Mouse (Mus musculus): ENCODE measurements around the gene Cxcl17. TPM values are rescaled to one million over a fixed set of nuclear protein-coding genes. Genes with fewer than 3 reads are reported as not detected.

The Cxcl17 gene
- polyA plus RNA-seq, 1 experiment from 2014 or later: 1.0 TPM

- Histone ChIP-seq H3K4me1 (ENCODE audit: control insufficient read depth, insufficient read depth, low read length) (peaks cover 12% of the 10 kb centered on the region), H3K9ac (ENCODE audit: low read depth, low read length) (no peak overlapping the region), H3K4me3 (ENCODE audit: low read depth, low read length) (no peak overlapping the region), H3K27ac (ENCODE audit: low read length) (no peak overlapping the region), H3K9me3 (replicated peaks; ENCODE audit: control insufficient read depth, low read length, poor library complexity, severe bottlenecking) (no peaks in the 10 kb centered on the region), H3K27me3 (ENCODE audit: control insufficient read depth, insufficient read depth, low read depth, low read length) (no peaks in the 10 kb centered on the region), H3K36me3 (ENCODE audit: control insufficient read depth, insufficient read depth, low read length) (peaks cover 12% of the 10 kb centered on the region), H3K4me2 (ENCODE audit: low read length) (no peak overlapping the region)
- WGBS: 22% methylated on average over 3 of the region's 3 CpGs
- ATAC-seq: no peak
These were observed 31.4 kb downstream of the Cxcl17 start for GRCm38 (mm10) chr7:25381284-25381680.

DNA sequence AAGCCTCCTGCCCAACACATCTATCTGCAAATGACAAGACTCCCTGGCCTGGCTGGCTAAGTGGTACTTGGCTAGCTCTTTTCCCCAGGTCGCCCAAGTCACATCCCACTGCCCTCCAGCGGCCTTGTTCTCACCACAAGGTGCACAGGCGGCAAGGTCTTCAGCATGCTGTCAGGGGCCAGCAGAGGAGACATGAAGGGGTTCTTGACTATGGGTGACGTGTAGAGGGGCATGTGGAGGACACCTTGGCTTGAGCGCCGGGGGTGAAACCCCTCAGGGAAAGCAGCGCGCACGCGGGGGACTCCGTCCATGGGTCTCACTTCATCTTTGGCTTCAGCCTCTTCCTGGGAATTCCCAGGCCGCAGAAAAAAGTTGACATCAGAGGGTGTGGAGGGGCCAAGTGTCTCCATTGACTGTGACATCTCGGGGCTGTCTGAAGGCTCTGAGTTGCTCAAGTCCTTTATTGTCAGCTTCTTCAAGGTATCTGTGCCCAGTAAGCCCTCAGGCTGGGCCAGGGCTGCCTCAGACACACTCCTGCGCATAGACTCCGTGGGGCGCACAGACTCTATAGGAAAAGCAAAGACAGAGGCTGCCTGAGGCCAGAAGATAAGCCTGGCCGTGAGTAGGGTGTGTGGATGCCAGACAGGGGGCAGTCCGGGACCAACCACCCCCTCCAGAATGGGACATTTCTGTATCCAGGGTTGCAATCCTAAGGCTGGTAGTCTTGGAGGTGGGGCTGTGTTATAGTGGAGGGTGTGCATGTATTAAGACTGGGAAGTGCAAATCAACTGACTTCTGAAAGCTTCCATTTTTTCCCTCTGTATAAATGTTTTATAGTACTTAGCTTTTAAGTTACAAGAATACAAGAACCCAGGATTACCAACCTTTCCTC, 32.0 kb downstream of the Cxcl17 start:
- no peak overlapping the region for H3K27ac ChIP-seq (ENCODE audit: low read length)
- no peak for ATAC-seq
- no peaks in the 10 kb centered on the region for H3K9me3 ChIP-seq (replicated peaks; ENCODE audit: control insufficient read depth, low read length, poor library complexity, severe bottlenecking)
- H3K4me3 ChIP-seq (ENCODE audit: low read depth, low read length): no peak overlapping the region
- H3K4me2 ChIP-seq (ENCODE audit: low read length): no peak overlapping the region; the same call in 1 of the 2 replicates
- peaks cover 12% of the 10 kb centered on the region for H3K36me3 ChIP-seq (ENCODE audit: control insufficient read depth, insufficient read depth, low read length)
- H3K4me1 ChIP-seq (ENCODE audit: control insufficient read depth, insufficient read depth, low read length): peaks cover 12% of the 10 kb centered on the region
- 64% methylated on average over 18 of the region's 18 CpGs for WGBS
- peak overlapping the region; percentile 17; the same call in 1 of the 2 replicates for H3K9ac ChIP-seq (ENCODE audit: low read depth, low read length)
- no peaks in the 10 kb centered on the region for H3K27me3 ChIP-seq (ENCODE audit: control insufficient read depth, insufficient read depth, low read depth, low read length)

DNA sequence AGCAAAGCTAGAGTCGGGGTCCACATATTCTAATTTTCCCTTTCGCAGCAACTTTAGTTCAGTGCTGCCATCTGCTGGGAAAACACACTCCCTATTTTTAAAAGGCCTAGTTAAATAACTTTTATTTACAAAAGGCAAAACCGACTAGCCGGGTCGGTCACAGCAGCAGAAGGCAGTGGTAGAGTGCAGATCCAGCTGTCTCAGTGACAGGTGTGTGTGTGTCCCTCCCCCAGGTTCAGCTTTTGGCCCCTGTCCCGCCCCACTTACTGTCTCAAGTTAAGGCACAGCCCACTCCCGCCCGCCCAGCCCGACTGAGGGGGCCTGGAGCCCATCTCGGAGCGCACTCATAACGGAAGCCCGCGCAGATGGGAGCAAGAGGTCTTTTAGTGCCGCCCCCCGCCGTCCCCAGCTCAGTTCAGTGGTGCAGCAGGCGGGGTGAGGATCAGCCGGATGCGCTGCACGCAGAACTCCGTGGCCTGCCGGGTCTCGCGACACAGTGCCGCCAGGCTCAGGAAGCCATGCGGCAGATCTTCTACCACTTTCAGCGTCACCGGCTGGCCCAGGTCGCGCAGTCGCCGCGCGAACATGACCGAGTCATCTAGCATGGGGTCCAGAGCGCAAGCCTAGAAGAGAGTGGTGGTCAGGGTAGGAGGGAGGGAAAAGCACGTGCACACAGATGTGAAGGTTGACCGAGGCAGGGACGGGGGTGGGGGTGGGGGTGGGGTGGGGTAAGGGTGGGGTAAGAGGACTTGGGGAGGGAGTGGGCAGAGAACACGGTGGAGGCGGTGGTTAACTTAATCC, 32.9 kb downstream of the Cxcl17 start:
- peak overlapping the region; percentile 52 for H3K4me2 ChIP-seq (ENCODE audit: low read length)
- peaks cover 12% of the 10 kb centered on the region for H3K4me1 ChIP-seq (ENCODE audit: control insufficient read depth, insufficient read depth, low read length)
- no peaks in the 10 kb centered on the region for H3K27me3 ChIP-seq (ENCODE audit: control insufficient read depth, insufficient read depth, low read depth, low read length)
- H3K27ac ChIP-seq (ENCODE audit: low read length): no peak overlapping the region
- WGBS: 2% methylated on average over 42 of the region's 42 CpGs
- H3K36me3 ChIP-seq (ENCODE audit: control insufficient read depth, insufficient read depth, low read length): peaks cover 12% of the 10 kb centered on the region
- peak overlapping the region; percentile 54 for H3K9ac ChIP-seq (ENCODE audit: low read depth, low read length)
- H3K9me3 ChIP-seq (replicated peaks; ENCODE audit: control insufficient read depth, low read length, poor library complexity, severe bottlenecking): no peaks in the 10 kb centered on the region
- H3K4me3 ChIP-seq (ENCODE audit: low read depth, low read length): peak overlapping the region; percentile 23
- ATAC-seq: peak; percentile 49

DNA sequence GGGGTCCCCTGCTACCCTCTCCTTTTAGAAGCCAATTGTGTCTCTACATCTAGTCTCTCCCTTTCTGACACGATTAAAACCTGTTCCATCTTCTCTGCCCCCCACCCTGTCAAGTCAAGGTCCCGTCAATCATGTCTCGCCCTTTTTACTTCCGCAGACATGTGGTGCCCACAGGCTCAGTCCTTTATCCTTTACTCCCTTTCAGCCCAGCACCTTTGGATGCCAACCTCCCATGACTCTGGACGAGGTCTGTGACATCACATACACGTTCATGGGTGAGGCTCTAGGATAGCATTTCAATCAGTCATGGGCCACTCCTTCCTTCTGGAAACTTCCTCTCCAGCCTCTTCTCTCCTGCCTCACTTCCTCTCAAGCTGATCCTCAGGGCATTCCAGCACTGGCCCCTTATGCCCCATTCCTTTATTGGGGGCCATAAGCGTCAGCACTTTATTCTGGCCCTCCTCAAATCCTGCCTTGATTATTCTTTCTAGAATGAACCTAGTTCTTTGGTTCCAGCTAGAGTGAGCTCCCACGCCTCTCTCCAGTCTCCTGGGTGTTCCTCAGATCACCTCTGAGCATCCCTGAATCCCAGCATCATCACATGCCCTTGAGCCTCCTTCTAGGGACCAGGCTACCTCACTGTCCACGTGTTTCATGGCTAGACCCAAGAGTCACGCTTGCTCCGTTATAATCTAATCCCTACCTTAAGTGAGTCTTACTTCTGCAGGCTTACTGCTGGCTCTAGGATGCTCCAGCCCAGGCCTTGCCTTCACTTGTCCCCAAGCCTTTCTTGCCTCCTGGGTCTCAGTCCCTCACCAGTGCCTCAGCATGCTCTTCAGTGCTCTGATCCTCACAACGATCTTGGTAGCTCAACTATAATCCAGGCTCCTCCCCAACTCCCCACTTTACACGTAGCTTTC, 34.2 kb downstream of the Cxcl17 start:
- Histone ChIP-seq H3K4me2 (ENCODE audit: low read length) (no peak overlapping the region), H3K9me3 (replicated peaks; ENCODE audit: control insufficient read depth, low read length, poor library complexity, severe bottlenecking) (no peaks in the 10 kb centered on the region), H3K27me3 (ENCODE audit: control insufficient read depth, insufficient read depth, low read depth, low read length) (no peaks in the 10 kb centered on the region), H3K9ac (ENCODE audit: low read depth, low read length) (no peak overlapping the region), H3K4me3 (ENCODE audit: low read depth, low read length) (no peak overlapping the region), H3K4me1 (ENCODE audit: control insufficient read depth, insufficient read depth, low read length) (peaks cover 12% of the 10 kb centered on the region), H3K27ac (ENCODE audit: low read length) (no peak overlapping the region), H3K36me3 (ENCODE audit: control insufficient read depth, insufficient read depth, low read length) (peaks cover 8% of the 10 kb centered on the region)
- ATAC-seq: no peak
- WGBS: 85% methylated on average over 13 of the region's 13 CpGs

- H3K4me3 ChIP-seq (ENCODE audit: low read depth, low read length): peak overlapping the region; percentile 31
- peaks cover under 1% of the 10 kb centered on the region; the same call in 1 of the 2 replicates for H3K36me3 ChIP-seq (ENCODE audit: control insufficient read depth, insufficient read depth, low read length)
- ATAC-seq: no peak
- peaks cover 12% of the 10 kb centered on the region for H3K4me1 ChIP-seq (ENCODE audit: control insufficient read depth, insufficient read depth, low read length)
- H3K9me3 ChIP-seq (replicated peaks; ENCODE audit: control insufficient read depth, low read length, poor library complexity, severe bottlenecking): no peaks in the 10 kb centered on the region
- no peaks in the 10 kb centered on the region for H3K27me3 ChIP-seq (ENCODE audit: control insufficient read depth, insufficient read depth, low read depth, low read length)
- peak overlapping the region; percentile 4 for H3K9ac ChIP-seq (ENCODE audit: low read depth, low read length)
- no peak overlapping the region for H3K27ac ChIP-seq (ENCODE audit: low read length)
- H3K4me2 ChIP-seq (ENCODE audit: low read length): peak overlapping the region; percentile 45
- WGBS: 40% methylated on average over 8 of the region's 8 CpGs
These were observed 35.5 kb downstream of the Cxcl17 start for GRCm38 (mm10) chr7:25377100-25377700.

- Histone ChIP-seq H3K9ac (ENCODE audit: low read depth, low read length) (peak overlapping the region; percentile 15), H3K4me1 (ENCODE audit: control insufficient read depth, insufficient read depth, low read length) (peaks cover 12% of the 10 kb centered on the region), H3K4me2 (ENCODE audit: low read length) (peak overlapping the region; percentile 45), H3K9me3 (replicated peaks; ENCODE audit: control insufficient read depth, low read length, poor library complexity, severe bottlenecking) (no peaks in the 10 kb centered on the region), H3K36me3 (ENCODE audit: control insufficient read depth, insufficient read depth, low read length) (no peaks in the 10 kb centered on the region), H3K4me3 (ENCODE audit: low read depth, low read length) (peak overlapping the region; percentile 31), H3K27me3 (ENCODE audit: control insufficient read depth, insufficient read depth, low read depth, low read length) (no peaks in the 10 kb centered on the region), H3K27ac (ENCODE audit: low read length) (no peak overlapping the region)
- WGBS: 3% methylated on average over 17 of the region's 17 CpGs
- ATAC-seq: peak; percentile 64
These were observed 36.1 kb downstream of the Cxcl17 start for GRCm38 (mm10) chr7:25376556-25376955.

DNA sequence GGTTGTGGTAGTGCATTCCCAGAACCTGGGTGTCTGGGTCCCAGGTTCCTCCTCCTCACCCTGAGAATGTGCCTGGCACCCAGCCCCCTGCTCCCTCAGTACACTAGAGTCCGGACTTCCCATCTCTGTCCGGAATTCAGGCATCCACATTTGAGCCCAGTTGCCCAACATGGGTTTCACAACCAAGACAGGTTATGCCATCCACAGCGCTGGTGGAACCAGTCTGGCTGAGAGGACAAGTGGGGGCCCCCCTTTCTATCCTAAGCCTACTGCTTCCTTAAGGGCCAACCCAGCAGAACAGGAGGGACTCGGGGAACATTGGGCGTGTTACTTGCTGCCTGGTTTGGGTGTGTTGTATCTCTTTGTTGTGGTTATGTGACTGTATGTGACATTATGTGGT, 40.2 kb downstream of the Cxcl17 start:
- H3K4me3 ChIP-seq (ENCODE audit: low read depth, low read length): no peak overlapping the region
- no peak overlapping the region for H3K9ac ChIP-seq (ENCODE audit: low read depth, low read length)
- 93% methylated on average over 5 of the region's 5 CpGs for WGBS
- no peak overlapping the region for H3K27ac ChIP-seq (ENCODE audit: low read length)
- no peaks in the 10 kb centered on the region for H3K36me3 ChIP-seq (ENCODE audit: control insufficient read depth, insufficient read depth, low read length)
- H3K27me3 ChIP-seq (ENCODE audit: control insufficient read depth, insufficient read depth, low read depth, low read length): peaks cover 18% of the 10 kb centered on the region
- H3K9me3 ChIP-seq (replicated peaks; ENCODE audit: control insufficient read depth, low read length, poor library complexity, severe bottlenecking): no peaks in the 10 kb centered on the region
- H3K4me1 ChIP-seq (ENCODE audit: control insufficient read depth, insufficient read depth, low read length): peaks cover 4% of the 10 kb centered on the region
- H3K4me2 ChIP-seq (ENCODE audit: low read length): no peak overlapping the region
- no peak for ATAC-seq

- Histone ChIP-seq H3K27me3 (ENCODE audit: control insufficient read depth, insufficient read depth, low read depth, low read length) (peaks cover 23% of the 10 kb centered on the region), H3K9me3 (replicated peaks; ENCODE audit: control insufficient read depth, low read length, poor library complexity, severe bottlenecking) (no peaks in the 10 kb centered on the region), H3K4me2 (ENCODE audit: low read length) (no peak within 1 kb of the TSS), H3K4me1 (ENCODE audit: control insufficient read depth, insufficient read depth, low read length) (peaks cover 6% of the 10 kb centered on the region), H3K4me3 (ENCODE audit: low read depth, low read length) (no peak within 1 kb of the TSS), H3K27ac (ENCODE audit: low read length) (no peak within 1 kb of the TSS), H3K9ac (ENCODE audit: low read depth, low read length) (no peak within 1 kb of the TSS), H3K36me3 (ENCODE audit: control insufficient read depth, insufficient read depth, low read length) (peaks cover 3% of the 10 kb centered on the region)
- no peak for ATAC-seq
- 51% methylated on average over 12 of the region's 12 CpGs for WGBS
These were observed 43.5 kb downstream of the Cxcl17 start, which contains the start of gene Cnfn for GRCm38 (mm10) chr7:25369058-25369749. Cnfn (minus strand) TSS chr7:25369724.

Data from midbrain, embryonic 16.5 days (tissue).